Mouse (Mus musculus): ENCODE results near the gene Nelfa.
"Not testable (repeated sequence)": the region's sequence is repeated elsewhere in the genome, so short reads cannot be mapped to it uniquely, and the experiment has no call there.

Nelfa gene

GRCm38 (mm10) chr5:33920037-33920436 lies 16.2 kb downstream of the Nelfa start:
- no peak for DNase-seq (ENCODE audit: low spot score in 2 of 2)

- no peak for DNase-seq (ENCODE audit: low spot score in 2 of 2)
Observed at GRCm38 (mm10) chr5:33919466-33919865, 16.7 kb downstream of the Nelfa start.

- not testable (repeated sequence) for DNase-seq (ENCODE audit: low spot score in 2 of 2)
Observed at GRCm38 (mm10) chr5:33916616-33917015, 19.6 kb downstream of the Nelfa start.

- not testable (repeated sequence) for DNase-seq (ENCODE audit: low spot score in 2 of 2)
Observed at GRCm38 (mm10) chr5:33915031-33915430, 21.2 kb downstream of the Nelfa start.

- no peak for DNase-seq (ENCODE audit: low spot score in 2 of 2)
Observed at GRCm38 (mm10) chr5:33903176-33903575, 33.0 kb downstream of the Nelfa start.

GRCm38 (mm10) chr5:33902696-33903095 lies 33.5 kb downstream of the Nelfa start:
- no peak for DNase-seq (ENCODE audit: low spot score in 2 of 2)

GRCm38 (mm10) chr5:33901278-33901677 lies 34.9 kb downstream of the Nelfa start:
- no peak for DNase-seq (ENCODE audit: low spot score in 2 of 2)

GRCm38 (mm10) chr5:33900701-33901263 lies 35.4 kb downstream of the Nelfa start:
- DNase-seq (ENCODE audit: low spot score in 2 of 2): no peak

GRCm38 (mm10) chr5:33900101-33900500 lies 36.1 kb downstream of the Nelfa start:
- DNase-seq (ENCODE audit: low spot score in 2 of 2): no peak

GRCm38 (mm10) chr5:33899245-33899644 lies 37.0 kb downstream of the Nelfa start:
- no peak for DNase-seq (ENCODE audit: low spot score in 2 of 2)

GRCm38 (mm10) chr5:33898671-33899070 lies 37.5 kb downstream of the Nelfa start:
- DNase-seq (ENCODE audit: low spot score in 2 of 2): no peak

GRCm38 (mm10) chr5:33897158-33897557 lies 39.1 kb downstream of the Nelfa start:
- no peak for DNase-seq (ENCODE audit: low spot score in 2 of 2)

- DNase-seq (ENCODE audit: low spot score in 2 of 2): no peak
Observed at GRCm38 (mm10) chr5:33895116-33895515, 41.1 kb downstream of the Nelfa start.

- DNase-seq (ENCODE audit: low spot score in 2 of 2): no peak
Observed at GRCm38 (mm10) chr5:33893406-33893805, 42.8 kb downstream of the Nelfa start.

GRCm38 (mm10) chr5:33881118-33881517 lies 55.1 kb downstream of the Nelfa start:
- no peak for DNase-seq (ENCODE audit: low spot score in 2 of 2)

GRCm38 (mm10) chr5:33875472-33875871 lies 60.7 kb downstream of the Nelfa start:
- DNase-seq (ENCODE audit: low spot score in 2 of 2): no peak

GRCm38 (mm10) chr5:33857693-33858092 lies 78.5 kb downstream of the Nelfa start:
- no peak for DNase-seq (ENCODE audit: low spot score in 2 of 2)

- no peak for DNase-seq (ENCODE audit: low spot score in 2 of 2)
Observed at GRCm38 (mm10) chr5:33854019-33854418, 82.2 kb downstream of the Nelfa start.

GRCm38 (mm10) chr5:33853086-33853485 lies 83.1 kb downstream of the Nelfa start:
- no peak for DNase-seq (ENCODE audit: low spot score in 2 of 2)

GRCm38 (mm10) chr5:33851466-33851865 lies 84.7 kb downstream of the Nelfa start:
- DNase-seq (ENCODE audit: low spot score in 2 of 2): no peak

Measured in spleen, postnatal 14 days (tissue).